Mouse (Mus musculus) neural tube, embryonic 15.5 days (tissue): Measurements from ENCODE around the gene Dpf3. TPM values are rescaled to one million over a fixed set of nuclear protein-coding genes. Genes with fewer than 3 reads are reported as not detected.

Experiments used
- ATAC-seq: fragments of 200-750 bp; cut with Nextera tagmentation; 2 replicates; pipeline ENCODE4 v1.8.0; 2017; ENCODE audit warnings: mild to moderate bottlenecking, moderate TSS enrichment, moderate library complexity; ENCODE audit not compliant: low FRiP score
- H3K27ac ChIP-seq: fragments of 300-500 bp; sonication (generic); replicated peaks from 2 replicates; pipeline ENCODE4 v1.5.1; 2015; ENCODE audit warnings: mild to moderate bottlenecking, inconsistent platforms
- H3K27me3 ChIP-seq: fragments of 300-500 bp; sonication (generic); replicated peaks from 2 replicates; pipeline ENCODE4 v1.6.1; 2015; ENCODE audit warnings: inconsistent platforms
- H3K36me3 ChIP-seq: fragments of 300-500 bp; sonication (generic); 2 replicates; pipeline ENCODE4 v1.6.1; 2015; ENCODE audit warnings: inconsistent platforms
- H3K4me1 ChIP-seq: fragments of 300-500 bp; sonication (generic); 2 replicates; pipeline ENCODE4 v1.6.1; 2015; ENCODE audit warnings: inconsistent platforms
- H3K4me2 ChIP-seq: fragments of 300-500 bp; sonication (generic); 2 replicates; pipeline ENCODE4 v1.6.1; 2015; ENCODE audit warnings: inconsistent platforms, mild to moderate bottlenecking, moderate library complexity
- H3K4me3 ChIP-seq: fragments of 300-500 bp; sonication (generic); replicated peaks from 2 replicates; pipeline ENCODE4 v1.5.1; 2015; ENCODE audit warnings: mild to moderate bottlenecking, inconsistent platforms
- H3K9ac ChIP-seq: fragments of 300-500 bp; sonication (generic); replicated peaks from 2 replicates; pipeline ENCODE4 v1.6.1; 2015; ENCODE audit warnings: mild to moderate bottlenecking, inconsistent platforms
- H3K9me3 ChIP-seq: fragments of 300-500 bp; sonication (generic); replicated peaks from 2 replicates; pipeline ENCODE4 v1.6.1; 2016; ENCODE audit warnings: inconsistent platforms
- WGBS: fragments of 180-500 bp; shearing (Covaris S2); methylation state at CpG from one replicate; pipeline ENCODE4 v1.1.7; 2015; ENCODE audit warnings: mixed read lengths; 5-methylcytosine and 5-hydroxymethylcytosine counted together
- polyA plus RNA-seq: library from polyadenylated mRNA; unstranded; fragments of >200 nt; fragmentation: Nextera tagmentation; extraction: Ambion mirVana; gene quantifications from 2 replicates; pipeline ENCODE4 v1.2.1, GENCODE M21; 2015

Gene Dpf3
- polyA plus RNA-seq, 1 experiment from 2014 or later: 15.5 TPM

- Histone ChIP-seq H3K4me2 (no peak overlapping the region), H3K9ac (no peak overlapping the region), H3K4me3 (no peak overlapping the region), H3K4me1 (peaks cover 9% of the 10 kb centered on the region; the same call in 1 of the 2 replicates), H3K9me3 (no peaks in the 10 kb centered on the region), H3K36me3 (no peaks in the 10 kb centered on the region), H3K27me3 (no peaks in the 10 kb centered on the region), H3K27ac (no peak overlapping the region)
- WGBS: 87% methylated on average over 4 of the region's 4 CpGs
- ATAC-seq: no peak
These were observed 21.5 kb downstream of the Dpf3 start for GRCm38 (mm10) chr12:83466053-83466452.

GRCm38 (mm10) chr12:83460272-83460671, 27.2 kb downstream of the Dpf3 start:
- no peak overlapping the region for H3K4me3 ChIP-seq
- ATAC-seq: no peak
- H3K4me2 ChIP-seq: no peak overlapping the region
- no peak overlapping the region for H3K9ac ChIP-seq
- H3K9me3 ChIP-seq: no peaks in the 10 kb centered on the region
- no peaks in the 10 kb centered on the region for H3K4me1 ChIP-seq
- H3K27me3 ChIP-seq: no peaks in the 10 kb centered on the region
- WGBS: 77% methylated on average over 3 of the region's 3 CpGs
- no peak overlapping the region for H3K27ac ChIP-seq
- H3K36me3 ChIP-seq: no peaks in the 10 kb centered on the region

GRCm38 (mm10) chr12:83454697-83455321, 32.7 kb downstream of the Dpf3 start:
- Histone ChIP-seq H3K4me2 (no peak overlapping the region), H3K36me3 (no peaks in the 10 kb centered on the region), H3K4me3 (no peak overlapping the region), H3K27me3 (no peaks in the 10 kb centered on the region), H3K9ac (no peak overlapping the region), H3K9me3 (no peaks in the 10 kb centered on the region), H3K4me1 (no peaks in the 10 kb centered on the region), H3K27ac (no peak overlapping the region)
- ATAC-seq: no peak
- 58% methylated on average over 5 of the region's 5 CpGs for WGBS

- WGBS: 72% methylated on average over 8 of the region's 8 CpGs
These were observed 35.7 kb downstream of the Dpf3 start for GRCm38 (mm10) chr12:83451850-83452249.

GRCm38 (mm10) chr12:83450471-83450870, 37.0 kb downstream of the Dpf3 start:
- Histone ChIP-seq H3K9ac (no peak overlapping the region), H3K4me2 (no peak overlapping the region), H3K27ac (no peak overlapping the region), H3K4me1 (no peaks in the 10 kb centered on the region), H3K27me3 (no peaks in the 10 kb centered on the region), H3K4me3 (no peak overlapping the region), H3K36me3 (no peaks in the 10 kb centered on the region), H3K9me3 (no peaks in the 10 kb centered on the region)
- ATAC-seq: no peak
- 95% methylated on average over 1 of the region's 1 CpGs for WGBS

More at GRCm38 (mm10) chr12:83451850-83452249, 35.7 kb downstream of the Dpf3 start:
- H3K9me3 ChIP-seq: no peaks in the 10 kb centered on the region
- H3K4me3 ChIP-seq: no peak overlapping the region
- H3K27ac ChIP-seq: no peak overlapping the region
- no peaks in the 10 kb centered on the region for H3K27me3 ChIP-seq
- no peaks in the 10 kb centered on the region for H3K36me3 ChIP-seq
- H3K9ac ChIP-seq: no peak overlapping the region
- no peak overlapping the region for H3K4me2 ChIP-seq
- H3K4me1 ChIP-seq: no peaks in the 10 kb centered on the region
- ATAC-seq: no peak

GRCm38 (mm10) chr12:83449202-83449601, 38.3 kb downstream of the Dpf3 start:
- H3K27ac ChIP-seq: no peak overlapping the region
- no peak overlapping the region for H3K9ac ChIP-seq
- no peaks in the 10 kb centered on the region for H3K36me3 ChIP-seq
- no peak overlapping the region for H3K4me2 ChIP-seq
- WGBS: 86% methylated on average over 7 of the region's 7 CpGs
- H3K4me3 ChIP-seq: no peak overlapping the region
- no peaks in the 10 kb centered on the region for H3K4me1 ChIP-seq
- H3K9me3 ChIP-seq: no peaks in the 10 kb centered on the region
- ATAC-seq: no peak
- no peaks in the 10 kb centered on the region for H3K27me3 ChIP-seq

- H3K4me3 ChIP-seq: no peak overlapping the region
- no peaks in the 10 kb centered on the region for H3K36me3 ChIP-seq
- no peaks in the 10 kb centered on the region for H3K9me3 ChIP-seq
- no peaks in the 10 kb centered on the region for H3K27me3 ChIP-seq
- H3K27ac ChIP-seq: no peak overlapping the region
- no peak overlapping the region for H3K9ac ChIP-seq
- 81% methylated on average over 6 of the region's 6 CpGs for WGBS
- H3K4me2 ChIP-seq: no peak overlapping the region
- no peaks in the 10 kb centered on the region for H3K4me1 ChIP-seq
- no peak for ATAC-seq
These were observed 41.9 kb downstream of the Dpf3 start for GRCm38 (mm10) chr12:83445587-83445986.

- Histone ChIP-seq H3K27ac (no peak overlapping the region), H3K4me3 (no peak overlapping the region), H3K4me2 (no peak overlapping the region), H3K4me1 (no peaks in the 10 kb centered on the region), H3K9me3 (no peaks in the 10 kb centered on the region), H3K27me3 (no peaks in the 10 kb centered on the region), H3K36me3 (no peaks in the 10 kb centered on the region), H3K9ac (no peak overlapping the region)
- WGBS: 88% methylated on average over 2 of the region's 2 CpGs
- no peak for ATAC-seq
These were observed 43.1 kb downstream of the Dpf3 start for GRCm38 (mm10) chr12:83444448-83444847.

GRCm38 (mm10) chr12:83438002-83438401, 49.5 kb downstream of the Dpf3 start:
- Histone ChIP-seq H3K27me3 (no peaks in the 10 kb centered on the region), H3K4me2 (no peak overlapping the region), H3K9ac (no peak overlapping the region), H3K27ac (no peak overlapping the region), H3K4me3 (no peak overlapping the region), H3K9me3 (no peaks in the 10 kb centered on the region), H3K4me1 (0 out of 2 replicates have a peak, but pooled peaks cover 3% of the 10 kb centered on the region), H3K36me3 (no peaks in the 10 kb centered on the region)
- WGBS: 90% methylated on average over 2 of the region's 2 CpGs
- no peak for ATAC-seq

GRCm38 (mm10) chr12:83433987-83434698, 53.4 kb downstream of the Dpf3 start:
- Histone ChIP-seq H3K9ac (no peak overlapping the region), H3K4me2 (no peak overlapping the region), H3K4me3 (no peak overlapping the region), H3K27me3 (no peaks in the 10 kb centered on the region), H3K9me3 (no peaks in the 10 kb centered on the region), H3K4me1 (0 out of 2 replicates have a peak, but pooled peaks cover 3% of the 10 kb centered on the region), H3K27ac (no peak overlapping the region), H3K36me3 (no peaks in the 10 kb centered on the region)
- ATAC-seq: no peak
- WGBS: 57% methylated on average over 10 of the region's 10 CpGs

GRCm38 (mm10) chr12:83433436-83433835, 54.1 kb downstream of the Dpf3 start:
- Histone ChIP-seq H3K9ac (no peak overlapping the region), H3K9me3 (no peaks in the 10 kb centered on the region), H3K4me3 (no peak overlapping the region), H3K27me3 (no peaks in the 10 kb centered on the region), H3K4me2 (no peak overlapping the region), H3K4me1 (0 out of 2 replicates have a peak, but pooled peaks cover 3% of the 10 kb centered on the region), H3K36me3 (no peaks in the 10 kb centered on the region), H3K27ac (no peak overlapping the region)
- WGBS: 96% methylated on average over 4 of the region's 4 CpGs
- ATAC-seq: no peak

- Histone ChIP-seq H3K9ac (no peak overlapping the region), H3K4me1 (peaks cover 14% of the 10 kb centered on the region), H3K9me3 (no peaks in the 10 kb centered on the region), H3K36me3 (no peaks in the 10 kb centered on the region), H3K27me3 (no peaks in the 10 kb centered on the region), H3K4me2 (no peak overlapping the region), H3K4me3 (no peak overlapping the region), H3K27ac (no peak overlapping the region)
- no peak for ATAC-seq
- 89% methylated on average over 5 of the region's 5 CpGs for WGBS
These were observed 57.3 kb downstream of the Dpf3 start for GRCm38 (mm10) chr12:83430207-83430606.
